Mouse (Mus musculus) c-Kit-negative CD71-positive TER-119-positive erythroid progenitor cells, embryonic 14.5 days (primary cell): ENCODE results near the gene Rpp14.

Source experiments
- DNase-seq: peaks from one replicate; pipeline ENCODE4 v3.0.0-alpha.2; 2013; ENCODE audit warnings: low read depth, low spot score

Gene Rpp14

DNA sequence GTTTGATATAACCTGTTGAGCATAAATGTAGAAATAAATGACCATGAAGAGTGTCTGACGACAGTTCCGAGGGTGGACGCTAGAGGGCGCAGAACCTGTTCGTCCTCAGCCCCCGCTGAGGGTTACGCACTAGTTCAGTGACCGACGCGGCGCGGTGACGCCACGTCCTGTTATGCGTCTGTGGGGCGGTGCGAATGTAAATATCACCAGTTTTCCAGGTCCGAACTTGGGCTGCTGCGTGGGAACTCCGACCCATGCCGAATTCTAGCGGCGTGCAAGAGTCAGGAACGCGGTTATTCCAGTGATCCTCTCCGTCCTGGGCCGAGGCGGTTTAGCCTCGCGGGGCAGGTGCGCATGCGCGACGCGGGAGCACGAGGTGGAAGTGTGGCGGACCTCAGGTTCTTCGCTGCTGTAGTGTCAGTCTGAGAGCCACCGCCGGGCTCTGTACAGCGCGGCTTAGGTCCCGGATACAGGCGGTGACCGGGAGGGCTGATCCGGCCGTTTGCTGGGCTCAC is at the start of gene Rpp14:
TSS of gene Rpp14 (plus strand) at position 203 of the 515 bp plus-strand sequence.
- DNase-seq: peak; percentile 87

- DNase-seq: no peak
These were observed 49.6 kb upstream of the Rpp14 start for GRCm38 (mm10) chr14:8030535-8030934.

GRCm38 (mm10) chr14:8032087-8032944 is 47.9 kb upstream of the Rpp14 start:
- DNase-seq: no peak

DNA sequence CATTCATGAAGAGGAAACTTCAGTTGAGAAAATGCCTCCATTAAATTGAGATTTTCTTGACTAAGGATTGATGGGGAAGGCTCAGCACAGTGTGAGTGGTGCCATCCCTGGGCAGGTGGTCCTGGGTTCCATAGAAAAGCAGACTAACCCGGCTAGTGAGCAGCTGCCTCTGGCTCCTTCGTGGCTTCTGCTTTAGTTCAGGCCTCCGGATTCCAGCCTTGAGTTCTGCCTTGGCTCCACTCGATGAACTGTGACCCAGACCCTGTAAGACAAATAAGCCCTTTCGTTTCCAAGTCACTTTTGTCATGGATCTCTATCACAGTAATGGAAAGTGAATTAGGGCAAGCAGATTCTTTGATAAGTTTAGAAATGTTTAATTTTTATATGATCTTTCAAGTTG is 45.6 kb upstream of the Rpp14 start:
- no peak for DNase-seq

GRCm38 (mm10) chr14:8035951-8036350 is 44.2 kb upstream of the Rpp14 start:
- DNase-seq: no peak

GRCm38 (mm10) chr14:8036406-8036805 is 43.8 kb upstream of the Rpp14 start:
- no peak for DNase-seq

- DNase-seq: no peak
These were observed 42.0 kb upstream of the Rpp14 start for GRCm38 (mm10) chr14:8038150-8038549.

DNA sequence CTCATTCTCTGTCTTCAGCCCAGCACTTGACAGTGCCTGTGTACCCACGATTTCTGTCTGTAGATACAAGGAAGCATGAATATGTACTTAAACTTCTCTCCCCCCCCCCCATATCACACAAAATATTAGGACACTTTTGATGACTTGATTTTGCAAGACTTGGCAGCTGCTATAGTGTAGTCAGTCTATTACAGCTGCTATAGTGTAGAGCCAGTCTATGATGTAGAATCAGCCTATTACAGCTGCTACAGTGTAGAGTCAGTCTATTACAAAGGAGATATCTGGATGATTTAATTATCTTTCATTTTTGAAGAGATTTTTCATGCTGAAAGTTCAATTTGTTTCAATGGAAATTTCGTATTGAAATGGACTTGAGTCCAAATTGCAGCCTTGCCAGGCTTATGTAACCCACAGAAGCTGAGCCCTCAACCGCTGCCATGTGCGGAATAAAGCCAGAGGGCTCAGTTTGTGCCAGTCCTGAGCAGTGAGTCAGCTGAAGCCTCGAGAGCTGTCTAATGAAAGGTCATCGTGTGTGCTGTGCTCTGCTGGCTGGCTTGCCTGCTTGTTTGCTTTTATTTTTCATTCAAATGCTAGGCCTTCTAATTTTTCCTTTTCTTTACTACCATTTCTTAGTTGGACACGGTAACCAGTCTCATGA is 41.2 kb upstream of the Rpp14 start:
- no peak for DNase-seq

GRCm38 (mm10) chr14:8040179-8040578 is 40.0 kb upstream of the Rpp14 start:
- DNase-seq: no peak

DNA sequence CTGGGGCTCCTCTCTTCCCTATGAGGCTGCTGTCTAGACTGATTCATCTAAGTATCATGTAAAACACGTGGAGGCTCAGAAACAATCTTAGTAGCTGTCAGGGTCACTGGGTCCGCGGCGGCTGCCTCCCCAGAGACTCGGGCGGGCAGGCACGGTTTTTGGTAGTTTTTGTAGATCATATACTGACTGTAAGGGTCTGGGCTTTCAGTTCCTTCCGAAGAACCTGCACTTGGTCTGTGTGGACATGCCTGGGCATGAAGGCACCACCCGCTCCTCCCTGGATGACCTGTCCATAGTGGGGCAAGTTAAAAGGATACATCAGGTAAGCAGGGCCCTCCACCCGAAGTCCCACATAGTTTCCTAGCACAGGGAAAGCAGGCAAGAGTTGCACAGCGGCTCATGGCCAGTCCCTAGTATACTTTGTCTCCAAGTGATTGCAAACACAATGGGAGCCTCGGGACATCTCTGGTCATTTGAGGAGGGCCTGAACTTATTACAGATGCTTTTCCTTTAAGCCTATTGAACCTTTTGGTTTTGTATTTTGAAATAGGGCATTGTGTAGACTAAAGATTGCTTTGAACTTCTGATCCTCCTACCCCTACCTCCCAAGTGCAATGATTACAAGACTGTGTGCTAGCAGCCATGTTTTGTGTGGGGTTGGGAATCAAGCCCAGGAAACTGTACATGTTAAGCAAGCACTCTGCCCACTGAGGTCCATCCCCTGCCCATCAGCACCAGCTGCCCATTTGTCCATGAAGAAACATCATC is 39.1 kb upstream of the Rpp14 start:
- no peak for DNase-seq

GRCm38 (mm10) chr14:8042120-8042519 is 38.0 kb upstream of the Rpp14 start:
- DNase-seq: no peak

DNA sequence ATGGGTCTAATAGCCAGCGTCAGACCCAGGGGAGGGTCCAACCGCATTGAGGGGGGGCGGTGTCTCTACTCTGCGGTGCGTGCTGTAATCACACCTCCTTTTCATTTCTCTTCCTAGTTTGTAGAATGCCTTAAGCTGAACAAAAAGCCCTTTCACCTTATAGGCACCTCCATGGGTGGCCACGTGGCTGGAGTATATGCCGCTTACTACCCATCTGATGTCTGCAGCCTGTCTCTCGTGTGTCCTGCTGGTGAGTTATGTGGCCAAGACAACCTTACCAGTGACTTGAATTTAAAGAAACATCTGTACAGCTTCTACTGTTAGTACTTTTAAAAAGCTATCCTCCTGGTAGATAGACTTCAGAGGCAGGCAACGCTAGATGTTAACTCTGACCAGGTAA is 37.6 kb upstream of the Rpp14 start:
- no peak for DNase-seq

DNA sequence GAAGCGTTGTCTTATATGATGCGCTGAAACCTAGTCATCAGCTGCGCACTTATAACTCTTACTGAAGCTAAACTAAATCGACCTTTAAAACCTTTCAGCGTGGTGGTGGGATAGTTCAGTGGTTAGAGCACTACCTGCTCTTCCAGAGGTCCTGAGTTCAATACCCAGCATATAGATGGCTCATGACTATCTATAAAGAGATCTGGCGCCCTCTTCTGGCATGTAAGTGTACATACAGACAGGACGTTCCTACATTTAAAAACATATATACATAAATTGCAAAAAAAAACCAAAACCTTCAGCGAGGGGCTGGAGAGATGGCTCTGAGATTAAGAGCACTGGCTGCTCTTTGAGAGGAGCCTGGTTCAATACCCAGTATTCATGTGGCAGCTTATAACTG is 35.8 kb upstream of the Rpp14 start:
- DNase-seq: peak; percentile 13

DNA sequence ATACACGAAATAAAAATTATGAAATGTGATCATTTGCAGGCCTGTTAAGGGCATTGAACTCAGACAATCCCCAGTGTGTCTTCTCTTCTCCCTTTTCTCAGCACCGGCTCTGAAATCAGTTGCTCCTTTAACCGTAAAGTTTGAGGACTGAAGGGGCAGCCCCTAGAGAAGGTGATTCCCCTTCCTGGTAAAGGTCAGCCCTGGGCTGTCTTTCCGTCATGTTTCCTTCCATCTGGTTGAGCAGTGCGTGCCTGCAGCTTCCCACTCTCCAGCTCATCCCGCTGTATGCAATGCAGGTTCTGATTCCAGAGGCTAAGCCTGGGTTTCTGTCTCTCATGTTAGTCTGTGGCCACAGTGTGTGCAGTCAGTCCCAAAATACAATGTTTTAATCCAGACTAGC is 35.4 kb upstream of the Rpp14 start:
- DNase-seq: no peak

DNA sequence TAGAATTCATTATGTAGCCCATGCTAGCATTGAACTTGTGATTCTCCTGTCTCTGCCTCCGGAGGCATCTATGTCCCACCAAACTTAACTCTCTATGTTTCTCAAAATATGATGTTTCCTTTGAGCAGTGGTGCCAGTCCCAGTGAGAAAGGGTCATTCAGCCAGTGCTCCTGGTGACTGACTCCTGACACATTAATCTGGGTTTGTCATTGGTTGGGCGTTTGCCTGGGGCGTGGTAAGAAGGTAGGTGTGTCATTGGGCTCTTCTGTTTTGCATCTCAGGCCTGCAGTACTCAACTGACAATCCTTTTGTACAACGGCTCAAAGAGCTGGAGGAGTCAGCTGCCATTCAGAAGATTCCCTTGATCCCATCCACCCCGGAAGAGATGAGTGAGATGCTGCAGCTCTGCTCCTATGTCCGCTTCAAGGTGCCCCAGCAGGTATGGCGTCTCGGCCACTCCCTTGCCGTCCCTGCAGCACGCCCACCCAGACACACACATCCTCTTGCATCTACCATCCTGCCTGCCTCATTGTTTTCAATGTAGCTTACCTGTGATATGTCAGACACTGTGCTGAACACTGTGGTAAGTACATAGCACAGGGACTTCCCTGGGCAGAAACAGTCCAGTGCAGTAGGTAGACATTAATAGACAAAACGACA is 34.9 kb upstream of the Rpp14 start:
- no peak for DNase-seq

DNA sequence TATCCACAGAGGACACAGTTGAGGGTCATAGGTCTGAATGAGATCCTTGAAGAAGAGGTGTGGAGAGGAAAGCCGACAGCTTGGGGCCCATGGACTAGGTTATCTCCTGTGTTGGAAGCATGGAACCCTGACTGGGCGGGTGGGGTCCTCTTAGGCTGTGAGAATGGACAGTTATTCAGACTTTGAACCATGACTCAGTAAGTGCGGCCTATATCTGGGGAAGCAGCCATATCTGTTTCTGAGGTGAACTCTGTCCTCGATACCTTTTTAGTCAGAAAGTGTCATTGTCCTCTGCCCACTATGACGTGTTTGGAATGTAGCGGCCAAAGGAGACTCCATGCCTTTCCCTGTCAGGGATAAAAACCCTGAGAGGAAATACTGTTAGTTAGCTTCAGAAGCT is 33.3 kb upstream of the Rpp14 start:
- no peak for DNase-seq

GRCm38 (mm10) chr14:8049334-8049733 is 30.8 kb upstream of the Rpp14 start:
- no peak for DNase-seq

- no peak for DNase-seq
These were observed 28.3 kb upstream of the Rpp14 start for GRCm38 (mm10) chr14:8051869-8052268.

DNA sequence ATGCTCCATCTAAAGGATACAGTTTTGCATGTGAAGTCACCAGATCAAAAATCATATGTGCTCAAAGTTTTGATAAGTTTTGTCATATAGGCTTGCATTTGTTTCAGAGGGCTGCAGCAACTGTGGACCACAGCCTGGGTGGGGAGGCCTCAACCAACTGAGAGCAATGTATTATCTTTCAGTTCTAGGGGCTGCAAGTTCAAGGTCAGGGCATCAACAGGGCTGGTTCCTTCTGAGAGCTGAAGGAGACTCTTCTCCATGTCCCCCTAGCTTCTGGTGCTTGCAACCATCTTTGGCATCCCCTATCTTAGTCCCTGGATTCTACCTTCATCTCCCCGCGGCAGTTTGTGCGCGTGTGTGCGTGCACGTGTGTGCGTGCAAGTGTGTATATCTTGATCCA is 27.5 kb upstream of the Rpp14 start:
- DNase-seq: no peak

DNA sequence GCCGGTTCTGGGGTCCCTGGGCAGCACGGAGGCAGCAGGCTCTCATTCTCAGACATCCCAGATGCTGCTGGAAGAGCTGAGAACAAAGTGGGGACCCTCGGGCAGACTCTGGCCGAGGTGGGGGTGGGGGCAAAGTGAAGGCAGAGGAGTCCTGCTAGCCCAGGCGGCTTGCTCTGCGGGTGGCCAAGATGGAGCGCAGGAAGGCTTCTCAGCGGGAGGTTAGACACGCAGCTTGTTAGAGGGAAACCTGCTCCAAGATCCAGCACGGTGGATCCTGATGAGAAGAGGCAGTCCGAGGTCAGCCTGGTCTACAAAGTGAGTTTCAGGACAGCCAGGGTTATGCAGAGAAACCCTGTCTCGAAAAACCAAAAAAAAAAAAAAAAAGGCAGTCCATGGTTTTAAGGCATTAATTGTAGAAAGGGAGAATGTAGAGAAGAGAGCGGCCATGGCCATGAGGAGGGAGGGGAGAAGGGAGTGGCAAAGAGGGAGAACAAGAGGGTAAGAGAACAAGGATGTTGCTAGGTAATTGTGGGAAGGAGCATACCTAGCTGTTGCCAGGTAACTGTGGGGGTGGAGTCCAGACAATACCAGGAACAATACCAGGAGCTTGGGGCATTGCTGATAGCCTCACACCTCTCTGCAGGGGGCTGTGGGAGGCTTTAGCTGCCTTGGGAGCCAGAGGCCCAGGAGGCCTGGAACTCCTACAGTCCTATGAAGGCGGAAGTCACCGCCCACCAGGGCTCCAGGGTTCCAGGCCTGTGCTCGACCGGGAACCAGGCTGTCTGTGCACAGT is 25.7 kb upstream of the Rpp14 start:
- no peak for DNase-seq

DNA sequence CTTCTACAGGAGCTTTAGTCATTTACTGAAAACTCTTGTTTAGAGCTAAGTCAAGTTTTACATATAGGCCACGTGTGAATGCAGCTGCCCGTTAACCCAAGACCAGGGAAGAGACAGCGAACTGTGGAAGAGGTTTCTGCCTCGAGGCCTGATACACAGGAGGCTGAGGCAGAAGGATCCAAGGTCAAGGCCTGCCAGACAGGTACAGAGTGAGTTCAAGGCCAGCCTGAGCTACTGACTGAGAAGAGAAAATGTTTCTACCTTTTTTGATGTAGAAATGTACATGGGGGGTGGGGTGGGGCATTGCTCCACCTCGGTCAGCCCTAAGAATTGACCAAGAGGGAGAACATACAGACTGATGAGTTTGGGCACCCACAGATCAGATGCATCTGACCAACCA is 24.1 kb upstream of the Rpp14 start:
- DNase-seq: no peak
